Mouse (Mus musculus) ES-Bruce4 (cell line): ENCODE results near the gene Ankle1. TPM values are rescaled to one million over a fixed set of nuclear protein-coding genes. Genes with fewer than 3 reads are reported as not detected.

Source experiments
- H3K27ac ChIP-seq: 2 replicates; pipeline ENCODE4 v1.5.1; 2012; ENCODE audit warnings: low read length, inconsistent platforms; ENCODE audit not compliant: insufficient read depth
- H3K27me3 ChIP-seq: 2 replicates; pipeline ENCODE4 v1.6.1; 2012; ENCODE audit warnings: mild to moderate bottlenecking, low read length, inconsistent platforms; ENCODE audit not compliant: control insufficient read depth, poor library complexity, insufficient read depth, severe bottlenecking
- H3K36me3 ChIP-seq: 2 replicates; pipeline ENCODE4 v1.6.1; 2012; ENCODE audit warnings: inconsistent platforms, mild to moderate bottlenecking, low read length, moderate library complexity; ENCODE audit not compliant: control insufficient read depth, poor library complexity, insufficient read depth, severe bottlenecking
- H3K4me1 ChIP-seq: one replicate; pipeline ENCODE4 v1.8.1; 2011; ENCODE audit warnings: low read length; ENCODE audit not compliant: control insufficient read depth, insufficient read depth
- H3K4me3 ChIP-seq: 2 replicates; pipeline ENCODE4 v1.5.1; 2011; ENCODE audit warnings: low read depth, mild to moderate bottlenecking, low read length
- H3K9ac ChIP-seq: 2 replicates; pipeline ENCODE4 v1.6.1; 2012; ENCODE audit warnings: low read depth, mild to moderate bottlenecking, inconsistent platforms; ENCODE audit not compliant: poor library complexity, severe bottlenecking
- H3K9me3 ChIP-seq: replicated peaks from 2 replicates; pipeline ENCODE4 v1.6.1; 2012; ENCODE audit warnings: mild to moderate bottlenecking, low read length, inconsistent platforms; ENCODE audit not compliant: control insufficient read depth, poor library complexity, insufficient read depth, severe bottlenecking
- CTCF ChIP-seq: IDR thresholded peaks from one replicate; pipeline ENCODE4 v1.8.1; 2011; ENCODE audit warnings: low read depth, low read length
- EP300 ChIP-seq: IDR thresholded peaks from 2 replicates; pipeline ENCODE4 v1.6.1; 2011; ENCODE audit warnings: low read depth, low read length; ENCODE audit not compliant: insufficient read depth
- POLR2A ChIP-seq: IDR thresholded peaks from one replicate; pipeline ENCODE4 v1.8.1; 2011; ENCODE audit warnings: low read length; ENCODE audit not compliant: insufficient read depth
- polyA plus RNA-seq: library from polyadenylated mRNA; stranded (reverse); fragments of >200 nt; gene quantifications from 2 replicates; pipeline ENCODE4 v1.2.4, GENCODE M21; 2011; ENCODE audit warnings: low read depth; ENCODE audit not compliant: missing spikeins, insufficient read depth, insufficient read length

The Ankle1 gene
- polyA plus RNA-seq, 1 experiment, result 10.9 TPM

- H3K4me3 ChIP-seq, result peak overlapping the region; percentile 24
- TF ChIP-seq POLR2A (no peak), EP300 (0 out of 2 replicates have a peak, but pooled peaks have one; percentile 46), CTCF (peak; percentile 52)
- H3K27ac ChIP-seq, result peak overlapping the region; percentile 3; the same call in 1 of the 2 replicates
- no peak overlapping the region for H3K9ac ChIP-seq
- H3K9me3 ChIP-seq, result no peaks in the 10 kb centered on the region
- peaks cover 5% of the 10 kb centered on the region for H3K4me1 ChIP-seq
- H3K27me3 ChIP-seq, result no peaks in the 10 kb centered on the region
- H3K36me3 ChIP-seq, result no peaks in the 10 kb centered on the region
Measured at GRCm38 (mm10) chr8:71385212-71385835, 20.5 kb upstream of the Ankle1 start.

GRCm38 (mm10) chr8:71388267-71388666 lies 17.5 kb upstream of the Ankle1 start:
- no peak for TF ChIP-seq CTCF
- no peak for TF ChIP-seq POLR2A
- no peak for TF ChIP-seq EP300
- Histone ChIP-seq H3K9me3 (no peaks in the 10 kb centered on the region), H3K27me3 (no peaks in the 10 kb centered on the region), H3K27ac (no peak overlapping the region), H3K4me1 (peaks cover 4% of the 10 kb centered on the region), H3K4me3 (no peak overlapping the region), H3K9ac (no peak overlapping the region), H3K36me3 (no peaks in the 10 kb centered on the region)

- TF ChIP-seq CTCF (no peak), EP300 (no peak)
- H3K9ac ChIP-seq, result no peak overlapping the region
- no peaks in the 10 kb centered on the region for H3K27me3 ChIP-seq
- H3K4me1 ChIP-seq, result no peaks in the 10 kb centered on the region
- no peak overlapping the region for H3K27ac ChIP-seq
- no peaks in the 10 kb centered on the region for H3K36me3 ChIP-seq
- no peaks in the 10 kb centered on the region for H3K9me3 ChIP-seq
- H3K4me3 ChIP-seq, result no peak overlapping the region
Measured at GRCm38 (mm10) chr8:71391696-71392095, 14.1 kb upstream of the Ankle1 start.

GRCm38 (mm10) chr8:71392391-71392790 lies 13.4 kb upstream of the Ankle1 start:
- no peaks in the 10 kb centered on the region for H3K27me3 ChIP-seq
- H3K4me3 ChIP-seq, result no peak overlapping the region
- no peaks in the 10 kb centered on the region for H3K4me1 ChIP-seq
- H3K9ac ChIP-seq, result no peak overlapping the region
- no peaks in the 10 kb centered on the region for H3K9me3 ChIP-seq
- H3K36me3 ChIP-seq, result no peaks in the 10 kb centered on the region
- no peak for TF ChIP-seq POLR2A
- TF ChIP-seq EP300, result no peak
- TF ChIP-seq CTCF, result no peak
- no peak overlapping the region for H3K27ac ChIP-seq

- Histone ChIP-seq H3K4me3 (no peak overlapping the region), H3K27me3 (no peaks in the 10 kb centered on the region), H3K27ac (no peak overlapping the region), H3K36me3 (no peaks in the 10 kb centered on the region), H3K4me1 (no peaks in the 10 kb centered on the region), H3K9me3 (no peaks in the 10 kb centered on the region), H3K9ac (no peak overlapping the region)
- TF ChIP-seq EP300, result no peak
- no peak for TF ChIP-seq CTCF
- TF ChIP-seq POLR2A, result no peak
Measured at GRCm38 (mm10) chr8:71392871-71393270, 12.9 kb upstream of the Ankle1 start.

- Histone ChIP-seq H3K36me3 (peaks cover 10% of the 10 kb centered on the region), H3K4me1 (no peaks in the 10 kb centered on the region), H3K27me3 (no peaks in the 10 kb centered on the region), H3K9me3 (no peaks in the 10 kb centered on the region), H3K27ac (no peak overlapping the region), H3K4me3 (no peak overlapping the region), H3K9ac (no peak overlapping the region)
- TF ChIP-seq CTCF (no peak), POLR2A (no peak)
Measured at GRCm38 (mm10) chr8:71394481-71394880, 11.3 kb upstream of the Ankle1 start.
